Mouse (Mus musculus): Measurements from ENCODE around the gene Vmn2r66. TPM values are rescaled to one million over a fixed set of nuclear protein-coding genes. Genes with fewer than 3 reads are reported as not detected.

Vmn2r66 gene
- not detected in 2 replicates for polyA plus RNA-seq (2014; fragmentation: Nextera tagmentation; extraction: Ambion mirVana)

- 90% methylated on average over 1 of the region's 1 CpGs for WGBS
Observed at GRCm38 (mm10) chr7:85012168-85012567, at the start of gene Vmn2r66. Gene Vmn2r66, minus strand, starts transcription at chr7:85012268.

GRCm38 (mm10) chr7:84996694-84997093 is 15.4 kb downstream of the Vmn2r66 start:
- H3K9me3 ChIP-seq (ENCODE audit: control insufficient read depth, low read length), result 0 out of 2 replicates have a peak, but pooled peaks cover 2% of the 10 kb centered on the region
- no peak overlapping the region for H3K4me3 ChIP-seq (replicated peaks; ENCODE audit: low read length)
- H3K4me1 ChIP-seq (replicated peaks; ENCODE audit: control insufficient read depth, insufficient read depth, low read length), result no peaks in the 10 kb centered on the region
- H3K27me3 ChIP-seq (ENCODE audit: control insufficient read depth, insufficient read depth, low read length), result no peaks in the 10 kb centered on the region
- no peak for DNase-seq (ENCODE audit: low spot score)
- ATAC-seq (ENCODE audit: low FRiP score), result no peak
- H3K27ac ChIP-seq, result no peak overlapping the region
- no peak overlapping the region for H3K9ac ChIP-seq
- H3K36me3 ChIP-seq (replicated peaks; ENCODE audit: control insufficient read depth, insufficient read depth), result no peaks in the 10 kb centered on the region
- H3K4me2 ChIP-seq (replicated peaks), result no peak overlapping the region
- 84% methylated on average over 2 of the region's 2 CpGs for WGBS

More at GRCm38 (mm10) chr7:85012168-85012567, at the start of gene Vmn2r66:
- H3K9ac ChIP-seq, result no peak within 1 kb of the TSS
- H3K4me1 ChIP-seq (replicated peaks; ENCODE audit: control insufficient read depth, insufficient read depth, low read length), result no peaks in the 10 kb centered on the region
- DNase-seq (ENCODE audit: low spot score) (no peak), ATAC-seq (ENCODE audit: low FRiP score) (no peak)
- no peaks in the 10 kb centered on the region for H3K9me3 ChIP-seq (ENCODE audit: control insufficient read depth, low read length)
- no peak within 1 kb of the TSS for H3K27ac ChIP-seq
- no peaks in the 10 kb centered on the region for H3K36me3 ChIP-seq (replicated peaks; ENCODE audit: control insufficient read depth, insufficient read depth)
- H3K4me2 ChIP-seq (replicated peaks), result no peak within 1 kb of the TSS
- no peaks in the 10 kb centered on the region for H3K27me3 ChIP-seq (ENCODE audit: control insufficient read depth, insufficient read depth, low read length)
- no peak within 1 kb of the TSS for H3K4me3 ChIP-seq (replicated peaks; ENCODE audit: low read length)

- ATAC-seq (ENCODE audit: low FRiP score), result no peak
- Histone ChIP-seq H3K27me3 (ENCODE audit: control insufficient read depth, insufficient read depth, low read length) (no peaks in the 10 kb centered on the region), H3K4me1 (replicated peaks; ENCODE audit: control insufficient read depth, insufficient read depth, low read length) (no peaks in the 10 kb centered on the region), H3K9me3 (ENCODE audit: control insufficient read depth, low read length) (no peaks in the 10 kb centered on the region), H3K4me3 (replicated peaks; ENCODE audit: low read length) (no peak within 1 kb of the TSS), H3K9ac (no peak within 1 kb of the TSS), H3K4me2 (replicated peaks) (no peak within 1 kb of the TSS), H3K36me3 (replicated peaks; ENCODE audit: control insufficient read depth, insufficient read depth) (no peaks in the 10 kb centered on the region), H3K27ac (no peak within 1 kb of the TSS)
- DNase-seq (ENCODE audit: low spot score), result no peak
- WGBS, result 47% methylated on average over 1 of the region's 1 CpGs
Observed at GRCm38 (mm10) chr7:84964015-84964414, 48.1 kb downstream of the Vmn2r66 start, which contains the start of gene Vmn2r65. Gene Vmn2r65, minus strand, starts transcription at chr7:84964115.

Other genes with a start within 250 kb of the Vmn2r66 start
- not detected in 2 replicates for gene Olfr291, start 158.7 kb downstream of the Vmn2r66 start, polyA plus RNA-seq (2014; fragmentation: Nextera tagmentation; extraction: Ambion mirVana)
- gene Vmn2r65, start 48.2 kb downstream of the Vmn2r66 start, polyA plus RNA-seq (2014; fragmentation: Nextera tagmentation; extraction: Ambion mirVana), result not detected in 2 replicates
- gene Vmn2r67, start 143.7 kb upstream of the Vmn2r66 start, polyA plus RNA-seq (2014; fragmentation: Nextera tagmentation; extraction: Ambion mirVana), result not detected in 2 replicates
- not detected in 2 replicates for gene Vmn2r68, start 225.5 kb upstream of the Vmn2r66 start, polyA plus RNA-seq (2014; fragmentation: Nextera tagmentation; extraction: Ambion mirVana)